In genomic region chr6:55690015-55690531, GRCm38 (mm10) we compare ENCODE assay signal across 28 mouse cellular contexts. TPM values are rescaled to one million over a fixed set of nuclear protein-coding genes. Genes with fewer than 3 reads are reported as not detected.
DNase-seq lines count a peak whose midpoint lies in the region; ATAC-seq and TF ChIP-seq lines count a peak whose summit lies in the region.
"Had no signal": no experiment of that assay in that cellular context is flagged by ENCODE, and none has a peak within 500 bp of the region (broad histone marks: within the 10 kb centered on the region; RNA-seq: fewer than 3 reads in every experiment).

No protein-coding gene starts in this region.

- H3K27ac ChIP-seq in forebrain, embryonic 14.5 days (ENCODE audit: low read depth, low read length), result no peak overlapping the region
- no peak overlapping the region for H3K27ac ChIP-seq in forebrain, embryonic 10.5 days
- no peak overlapping the region for H3K27ac ChIP-seq in forebrain, embryonic 16.5 days (ENCODE audit: low read length)
- H3K27ac ChIP-seq in forebrain, embryonic 12.5 days, result no peak overlapping the region
- no peak overlapping the region for H3K27ac ChIP-seq in heart, adult 2 months
- H3K27ac ChIP-seq: embryonic facial prominence, embryonic 13.5 days; embryonic facial prominence, embryonic 15.5 days had no signal

- no peaks in the 10 kb centered on the region for H3K4me1 ChIP-seq in forebrain, embryonic 14.5 days (ENCODE audit: control insufficient read depth, insufficient read depth, low read length)
- no peaks in the 10 kb centered on the region for H3K4me1 ChIP-seq in forebrain, embryonic 10.5 days
- H3K4me1 ChIP-seq in forebrain, embryonic 16.5 days (replicated peaks; ENCODE audit: control insufficient read depth, insufficient read depth, low read length), result 0 out of 2 replicates have a peak, but pooled peaks cover 3% of the 10 kb centered on the region
- no peaks in the 10 kb centered on the region for H3K4me1 ChIP-seq in forebrain, embryonic 12.5 days
- no peaks in the 10 kb centered on the region for H3K4me1 ChIP-seq in heart, adult 2 months (ENCODE audit: control insufficient read depth, insufficient read depth, low read length)
- H3K4me1 ChIP-seq: embryonic facial prominence, embryonic 13.5 days; embryonic facial prominence, embryonic 15.5 days had no signal

- no peak for ATAC-seq in forebrain, embryonic 14.5 days
- ATAC-seq in forebrain, embryonic 16.5 days, result peak; percentile 81
- no peak for ATAC-seq in forebrain, embryonic 12.5 days (ENCODE audit: low FRiP score)
- ATAC-seq: activated CD4-positive, CD25-positive, alpha-beta regulatory T cell, adult 4 months; CD4-positive, CD25-positive, alpha-beta regulatory T cell, adult 4 months; Patski had no signal

- no peaks in the 10 kb centered on the region for H3K79me2 ChIP-seq in heart, adult 2 months (replicated peaks; ENCODE audit: control insufficient read depth, insufficient read depth, low read length)

- intact Hi-C loops in heart, adult 2 months (cut with DNase I), result no loop called here

- no peak overlapping the region for H3K9ac ChIP-seq in forebrain, embryonic 14.5 days (ENCODE audit: low read length)
- no peak overlapping the region for H3K9ac ChIP-seq in forebrain, embryonic 16.5 days (replicated peaks; ENCODE audit: low read depth, low read length)
- no peak overlapping the region for H3K9ac ChIP-seq in forebrain, embryonic 12.5 days
- no peak overlapping the region for H3K9ac ChIP-seq in heart, adult 2 months (ENCODE audit: low read depth, low read length)
- H3K9ac ChIP-seq: embryonic facial prominence, embryonic 13.5 days; embryonic facial prominence, embryonic 15.5 days had no signal

- no peak overlapping the region for H3K4me2 ChIP-seq in forebrain, embryonic 14.5 days (ENCODE audit: low read length)
- no peak overlapping the region for H3K4me2 ChIP-seq in forebrain, embryonic 16.5 days (ENCODE audit: low read length)
- no peak overlapping the region for H3K4me2 ChIP-seq in forebrain, embryonic 12.5 days
- H3K4me2 ChIP-seq: embryonic facial prominence, embryonic 13.5 days; embryonic facial prominence, embryonic 15.5 days had no signal

- no peaks in the 10 kb centered on the region for H3K9me3 ChIP-seq in forebrain, embryonic 14.5 days (replicated peaks; ENCODE audit: control insufficient read depth, low read length)
- no peaks in the 10 kb centered on the region for H3K9me3 ChIP-seq in forebrain, embryonic 10.5 days
- no peaks in the 10 kb centered on the region for H3K9me3 ChIP-seq in forebrain, embryonic 16.5 days (ENCODE audit: control insufficient read depth, low read length)
- no peaks in the 10 kb centered on the region for H3K9me3 ChIP-seq in forebrain, embryonic 12.5 days
- H3K9me3 ChIP-seq: embryonic facial prominence, embryonic 13.5 days; embryonic facial prominence, embryonic 15.5 days; G1E had no signal

- TF ChIP-seq POLR2A in heart, adult 2 months (IDR thresholded peaks at IDR 0.05; ENCODE audit: insufficient read depth, low read depth, low read length), result no peak
- TF ChIP-seq POLR2A in brain, embryonic 14.5 days (IDR thresholded peaks at IDR 0.05; ENCODE audit: borderline replicate concordance, extremely low read depth, insufficient read depth, insufficient read length, poor library complexity, severe bottlenecking), result no peak

- 77% methylated on average over 2 of the region's 2 CpGs for WGBS in forebrain, embryonic 14.5 days
- 94% methylated on average over 2 of the region's 2 CpGs for WGBS in forebrain, embryonic 10.5 days
- whole genome bisulfite sequencing in forebrain, embryonic 16.5 days, result 64% methylated on average over 2 of the region's 2 CpGs
- 91% methylated on average over 2 of the region's 2 CpGs for WGBS in forebrain, embryonic 12.5 days
- 91% methylated on average over 2 of the region's 2 CpGs for WGBS in heart, adult 2 months

- TF ChIP-seq EP300 in heart, adult 2 months (IDR thresholded peaks at IDR 0.05; ENCODE audit: insufficient read depth, low read depth, low read length), result no peak

- H3K4me3 ChIP-seq in forebrain, embryonic 14.5 days (ENCODE audit: low read depth, low read length), result no peak overlapping the region
- no peak overlapping the region for H3K4me3 ChIP-seq in forebrain, embryonic 10.5 days
- no peak overlapping the region for H3K4me3 ChIP-seq in forebrain, embryonic 16.5 days (replicated peaks; ENCODE audit: low read length)
- no peak overlapping the region for H3K4me3 ChIP-seq in forebrain, embryonic 12.5 days (replicated peaks)
- no peak overlapping the region for H3K4me3 ChIP-seq in heart, adult 2 months
- H3K4me3 ChIP-seq: embryonic facial prominence, embryonic 13.5 days; embryonic facial prominence, embryonic 15.5 days; erythroblast, embryonic 14.5 days had no signal

- H3K36me3 ChIP-seq in forebrain, embryonic 14.5 days (ENCODE audit: control insufficient read depth, insufficient read depth, low read length), result no peaks in the 10 kb centered on the region
- no peaks in the 10 kb centered on the region for H3K36me3 ChIP-seq in forebrain, embryonic 10.5 days (replicated peaks)
- no peaks in the 10 kb centered on the region for H3K36me3 ChIP-seq in forebrain, embryonic 16.5 days (ENCODE audit: control insufficient read depth, insufficient read depth)
- no peaks in the 10 kb centered on the region for H3K36me3 ChIP-seq in forebrain, embryonic 12.5 days (replicated peaks)
- H3K36me3 ChIP-seq in heart, adult 2 months (ENCODE audit: control insufficient read depth, insufficient read depth, low read length), result no peaks in the 10 kb centered on the region
- H3K36me3 ChIP-seq: embryonic facial prominence, embryonic 13.5 days; embryonic facial prominence, embryonic 15.5 days; G1E had no signal

- DNase-seq in forebrain, embryonic 14.5 days (ENCODE audit: low spot score), result peak; percentile 51
- no peak for DNase-seq in forebrain, embryonic 10.5 days (ENCODE audit: extremely low spot score, low spot score)
- peak; percentile 2 for DNase-seq in heart, adult 11 months
- no peak for DNase-seq in heart, adult 2 months
- DNase-seq in brain, embryonic 14.5 days (ENCODE audit: low read depth), result peak; percentile 68
- DNase-seq: adrenal gland, adult 8-10 months; adrenal gland, postnatal 14 days; adrenal gland, postnatal 36 days; B cell, adult 2 months; cerebellum, adult 11 months; cerebellum, adult 18-20 months; cerebellum, adult 8-10 months; cerebellum, adult 9-11 months; cerebellum, postnatal 14 days; cerebellum, postnatal 36 days; embryo, embryonic 11 days had no signal

- no peak for TF ChIP-seq CTCF in heart, adult 2 months (IDR thresholded peaks at IDR 0.05)
- TF ChIP-seq CTCF in brain, embryonic 14.5 days (IDR thresholded peaks at IDR 0.05; ENCODE audit: borderline replicate concordance, extremely low read depth, insufficient read depth, insufficient read length), result no peak

- no peaks in the 10 kb centered on the region for H3K27me3 ChIP-seq in forebrain, embryonic 14.5 days (replicated peaks; ENCODE audit: control insufficient read depth, insufficient read depth, low read length)
- H3K27me3 ChIP-seq in forebrain, embryonic 10.5 days (ENCODE audit: poor library complexity, severe bottlenecking), result no peaks in the 10 kb centered on the region
- H3K27me3 ChIP-seq in forebrain, embryonic 16.5 days (replicated peaks; ENCODE audit: control insufficient read depth, insufficient read depth, low read length), result no peaks in the 10 kb centered on the region
- no peaks in the 10 kb centered on the region for H3K27me3 ChIP-seq in forebrain, embryonic 12.5 days
- no peaks in the 10 kb centered on the region for H3K27me3 ChIP-seq in heart, adult 2 months (ENCODE audit: control insufficient read depth, insufficient read depth, low read length)
- H3K27me3 ChIP-seq: CH12.LX; embryonic facial prominence, embryonic 13.5 days; embryonic facial prominence, embryonic 15.5 days had no signal

RNA-seq across cellular contexts. Expression of gene Neurod6, which starts 9.0 kb away (rescaled TPM):
- 448 and 466 TPM in 2 replicates for polyA plus RNA-seq in forebrain, embryonic 14.5 days (2014; fragmentation: Nextera tagmentation; extraction: Ambion mirVana)
- 0.21 TPM in 1 of 2 replicates, not detected in the other for polyA plus RNA-seq in forebrain, embryonic 10.5 days (2016; fragmentation: Nextera tagmentation; extraction: Ambion mirVana)
- 468 and 578 TPM in 2 replicates for polyA plus RNA-seq in forebrain, embryonic 16.5 days (2015; fragmentation: Nextera tagmentation; extraction: Ambion mirVana)
- 60.8 and 65.8 TPM in 2 replicates for polyA plus RNA-seq in forebrain, embryonic 12.5 days (2016; fragmentation: Nextera tagmentation; extraction: Ambion mirVana)
- total RNA-seq in heart, adult 2 months (2021), result not detected
- polyA plus RNA-seq in heart, adult 2 months (2012; rRNA removed), result not detected in 2 replicates
- 64.8 and 189 TPM in 2 replicates for polyA plus RNA-seq in brain, embryonic 14.5 days (2012; rRNA removed)
- total RNA-seq: adrenal gland, adult 18-20 months; adrenal gland, adult 8-10 months; adrenal gland, postnatal 14 days; adrenal gland, postnatal 36 days; CH12.LX; common myeloid progenitor, adult 5-6 weeks; G1E had no signal
- polyA plus RNA-seq: activated CD4-positive, CD25-positive, alpha-beta regulatory T cell, adult 4 months; CD4-positive, CD25-positive, alpha-beta regulatory T cell, adult 4 months; erythroblast, embryonic 14.5 days; G1E; Patski had no signal

Comparison
In these comparisons a context has a peak if more than half of its experiments do, and no peak if none do; other contexts are left out.
1. DNase-seq: peak in forebrain, embryonic 14.5 days (single experiment), heart, adult 11 months (single experiment) and brain, embryonic 14.5 days (single experiment); none in forebrain, embryonic 10.5 days (single experiment) and heart, adult 2 months (0 of 2).
2. RNA of gene Neurod6, which starts 9.0 kb away (polyA plus RNA-seq): 468 to 578 TPM in forebrain, embryonic 16.5 days, 448 to 466 TPM in forebrain, embryonic 14.5 days, 64.8 to 189 TPM in brain, embryonic 14.5 days and 60.8 to 65.8 TPM in forebrain, embryonic 12.5 days; 0.21 TPM in forebrain, embryonic 10.5 days and not detected in heart, adult 2 months; every median in the first group is over 10 times any median in the second.